Mouse (Mus musculus) liver, postnatal 0 days (tissue): ENCODE data around the gene Rpl18.

Experiments
- CTCF ChIP-seq: sonication (generic); IDR thresholded peaks from 2 replicates; pipeline ENCODE4 v1.5.1; 2016; ENCODE audit warnings: antibody characterized with exemption, low read depth
- EP300 ChIP-seq: IDR thresholded peaks from 2 replicates; pipeline ENCODE4 v1.6.1; 2016; ENCODE audit warnings: antibody characterized with exemption, low read depth, mild to moderate bottlenecking

- TF ChIP-seq CTCF (no peak), EP300 (no peak)
These were observed 13.7 kb upstream of the Rpl18 start for GRCm38 (mm10) chr7:45701607-45702006.
